Mouse (Mus musculus): Measurements from ENCODE around the gene Lclat1. TPM values are rescaled to one million over a fixed set of nuclear protein-coding genes. Genes with fewer than 3 reads are reported as not detected.
A peak's percentile ranks its signal among the peaks of the same experiment; 100 is the strongest.

Lclat1 gene
- total and polyA plus RNA-seq, 3 experiments = 9.6 to 10.5 TPM; not detected in 1

DNA sequence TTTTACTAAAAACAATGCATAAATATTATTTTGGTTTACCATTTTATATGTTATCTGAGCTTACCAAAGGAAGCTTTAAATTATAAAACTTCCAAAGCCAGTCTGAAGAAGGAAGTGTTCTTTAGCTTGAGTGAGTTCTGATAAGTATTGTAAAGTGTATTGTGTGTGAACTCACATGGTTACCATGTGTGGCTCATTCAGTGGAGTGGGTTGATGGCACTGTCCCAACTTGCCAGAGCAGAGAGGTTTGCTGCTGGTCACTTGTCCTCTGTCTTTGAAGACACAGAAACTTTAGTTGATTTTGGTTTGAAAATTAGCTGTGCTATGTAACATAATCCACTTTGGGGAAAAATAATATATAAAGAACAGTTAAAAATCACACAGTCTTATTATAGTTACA is 19.1 kb downstream of the Lclat1 start:
- Histone ChIP-seq H3K79me2 (ENCODE audit: control insufficient read depth, insufficient read depth, low read length, poor library complexity) (peaks cover 4% of the 10 kb centered on the region), H3K9ac (ENCODE audit: control insufficient read depth, low read depth, low read length, poor library complexity, severe bottlenecking) (no peak overlapping the region), H3K36me3 (ENCODE audit: control insufficient read depth in 1 of 2, insufficient read depth in 2 of 2, low read length in 2 of 2) (peaks cover 0 to 6% of the 10 kb centered on the region in 2 experiments; a peak in 3 of 4 replicates), H3K9me3 (replicated peaks; ENCODE audit: insufficient read depth, low read length) (no peaks in the 10 kb centered on the region), H3K27me3 (ENCODE audit: control insufficient read depth in 1 of 2, insufficient read depth in 2 of 2, low read length in 2 of 2) (no peaks in the 10 kb centered on the region), H3K4me1 (ENCODE audit: control insufficient read depth in 1 of 2, insufficient read depth in 2 of 2, low read length in 2 of 2) (peaks cover 2 to 4% of the 10 kb centered on the region in 2 experiments; a peak in 2 of 4 replicates), H3K4me3 (ENCODE audit: control insufficient read depth in 1 of 2, insufficient read depth in 1 of 2, low read depth in 2 of 2, low read length in 2 of 2) (no peak overlapping the region), H3K27ac (ENCODE audit: control insufficient read depth, low read depth, low read length) (no peak overlapping the region)
- DNase-seq (ENCODE audit: low read depth, low spot score) = peak; percentile 39
- TF ChIP-seq KAT2A (conservative IDR thresholded peaks at IDR 0.05; ENCODE audit: low read depth, low read length) (no peak), MEF2A (IDR thresholded peaks at IDR 0.05; ENCODE audit: extremely low read depth, insufficient replicate concordance, low read depth, low read length, poor library complexity, severe bottlenecking) (no peak), UBTF (IDR thresholded peaks at IDR 0.05; ENCODE audit: borderline replicate concordance, insufficient read depth, low read depth, low read length) (no peak), ETS1 (IDR thresholded peaks at IDR 0.05; ENCODE audit: low read depth, low read length) (no peak), MYC (IDR thresholded peaks at IDR 0.05; ENCODE audit: low read depth, low read length) (0 out of 2 replicates have a peak, but pooled peaks have one; percentile 43), GATA1 (IDR thresholded peaks at IDR 0.05; ENCODE audit: low read depth, low read length) (0 out of 2 replicates have a peak, but pooled peaks have one; percentile 17), BHLHE40 (IDR thresholded peaks at IDR 0.05; ENCODE audit: borderline replicate concordance, low read depth, low read length) (no peak)

DNA sequence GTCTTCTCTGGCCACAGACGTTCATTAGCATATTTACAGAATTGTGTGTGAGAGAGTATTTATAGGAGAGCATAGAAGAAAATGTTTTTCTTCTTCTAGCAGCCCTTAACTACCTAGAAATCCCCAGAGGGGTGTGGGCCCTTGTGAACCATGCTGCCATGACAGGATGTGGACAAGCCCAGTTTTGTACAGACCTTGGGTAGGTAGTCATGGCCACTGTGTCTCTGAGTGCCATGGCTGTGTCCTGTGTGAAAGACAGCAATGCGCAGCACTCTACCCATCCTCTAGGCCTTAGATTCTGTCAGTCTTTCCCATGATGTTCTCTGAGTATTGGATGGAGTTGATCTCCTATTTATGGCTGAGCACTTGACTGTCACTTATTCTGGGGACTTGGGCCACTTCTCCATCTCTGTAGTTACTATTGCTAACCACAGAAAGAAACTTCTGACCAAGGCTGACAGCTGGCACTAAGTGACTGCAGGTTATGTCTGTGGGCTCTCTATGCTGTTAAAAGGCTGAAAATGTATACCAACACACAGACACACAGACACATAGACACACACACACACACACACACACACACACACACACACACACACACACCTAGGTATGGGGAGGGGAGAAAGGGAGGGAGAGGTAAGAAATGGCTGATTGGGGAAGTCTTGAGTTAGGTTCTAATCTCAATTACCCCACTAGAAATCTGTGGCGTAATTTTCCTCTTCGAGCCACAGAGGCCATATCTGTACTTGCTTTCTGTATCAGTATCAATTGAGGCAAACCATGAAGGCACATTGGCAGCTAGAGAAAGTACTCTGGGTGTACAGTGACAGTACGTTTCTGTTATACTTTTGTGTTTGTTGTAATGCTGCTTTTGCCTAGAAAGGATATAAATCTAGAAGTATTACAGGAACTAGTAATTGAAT is 29.0 kb downstream of the Lclat1 start:
- DNase-seq (ENCODE audit: low read depth, low spot score) = peak; percentile 58
- no peaks in the 10 kb centered on the region for H3K27me3 ChIP-seq (ENCODE audit: control insufficient read depth in 1 of 2, insufficient read depth in 2 of 2, low read length in 2 of 2)
- H3K79me2 ChIP-seq (ENCODE audit: control insufficient read depth, insufficient read depth, low read length, poor library complexity) = no peaks in the 10 kb centered on the region
- peaks cover 5 to 12% of the 10 kb centered on the region in 2 experiments for H3K4me1 ChIP-seq (ENCODE audit: control insufficient read depth in 1 of 2, insufficient read depth in 2 of 2, low read length in 2 of 2)
- no peak overlapping the region for H3K9ac ChIP-seq (ENCODE audit: control insufficient read depth, low read depth, low read length, poor library complexity, severe bottlenecking)
- H3K9me3 ChIP-seq (replicated peaks; ENCODE audit: insufficient read depth, low read length) = no peaks in the 10 kb centered on the region
- H3K36me3 ChIP-seq (ENCODE audit: control insufficient read depth in 1 of 2, insufficient read depth in 2 of 2, low read length in 2 of 2) = peaks cover 0 to 23% of the 10 kb centered on the region in 2 experiments; a peak in 2 of 4 replicates
- no peak overlapping the region for H3K27ac ChIP-seq (ENCODE audit: control insufficient read depth, low read depth, low read length)
- peak; percentile 87 for TF ChIP-seq RCOR1 (IDR thresholded peaks at IDR 0.05; ENCODE audit: low read depth, low read length)
- TF ChIP-seq GABPA (IDR thresholded peaks at IDR 0.05; ENCODE audit: low read depth, low read length) = no peak
- TF ChIP-seq GATA1 (IDR thresholded peaks at IDR 0.05; ENCODE audit: low read depth, low read length) = peak; percentile 52
- peak in 1 of 2 experiments; percentile 67; a peak in 3 of 4 replicates for TF ChIP-seq EP300 (IDR thresholded peaks at IDR 0.05; ENCODE audit: low read depth in 1 of 2, low read length in 2 of 2)
- peak; percentile 54 for TF ChIP-seq TCF12 (IDR thresholded peaks at IDR 0.05; ENCODE audit: low read depth, low read length)
- no peak for TF ChIP-seq E2F4 (IDR thresholded peaks at IDR 0.05; ENCODE audit: borderline replicate concordance, low read depth, low read length)
- peak; percentile 35; the same call in 1 of the 2 replicates for TF ChIP-seq ETS1 (IDR thresholded peaks at IDR 0.05; ENCODE audit: low read depth, low read length)
- TF ChIP-seq POLR2A (IDR thresholded peaks at IDR 0.05; ENCODE audit: control insufficient read depth in 1 of 2, insufficient read depth in 1 of 2, low read depth in 1 of 2, low read length in 2 of 2, poor library complexity in 1 of 2) = no peak
- 0 out of 2 replicates have a peak, but pooled peaks have one; percentile 10 for TF ChIP-seq MAX (IDR thresholded peaks at IDR 0.05; ENCODE audit: low read length)
- no peak overlapping the region for H3K4me3 ChIP-seq (ENCODE audit: control insufficient read depth in 1 of 2, insufficient read depth in 1 of 2, low read depth in 2 of 2, low read length in 2 of 2)

Measured in MEL (cell line).